Mouse (Mus musculus): ENCODE results near the gene Hist1h2be. TPM values are rescaled to one million over a fixed set of nuclear protein-coding genes. Genes with fewer than 3 reads are reported as not detected.
A peak's percentile ranks its signal among the peaks of the same experiment; 100 is the strongest.
"Not testable (repeated sequence)": the region's sequence is repeated elsewhere in the genome, so short reads cannot be mapped to it uniquely, and the experiment has no call there.

Gene Hist1h2be
- polyA plus RNA-seq, 1 experiment from 2014 or later, result 1.4 TPM

GRCm38 (mm10) chr13:23586099-23586939 is 34.6 kb downstream of the Hist1h2be start:
- peak overlapping the region; percentile 95 for H3K27ac ChIP-seq
- H3K9me3 ChIP-seq, result no peaks in the 10 kb centered on the region
- peak overlapping the region; percentile 50 for H3K4me3 ChIP-seq (replicated peaks)
- WGBS, result 2% methylated on average over 22 of the region's 22 CpGs
- no peak for ATAC-seq
- H3K36me3 ChIP-seq, result no peaks in the 10 kb centered on the region
- no peaks in the 10 kb centered on the region for H3K27me3 ChIP-seq
- peaks cover 43% of the 10 kb centered on the region for H3K4me1 ChIP-seq (replicated peaks)
- H3K4me2 ChIP-seq (replicated peaks), result peak overlapping the region; percentile 85
- H3K9ac ChIP-seq (replicated peaks), result peak overlapping the region; percentile 52

- WGBS, result under 1% methylated on average over 30 of the region's 36 CpGs
- H3K27ac ChIP-seq, result peak overlapping the region; percentile 95
- H3K9me3 ChIP-seq, H3K27me3 ChIP-seq, H3K36me3 ChIP-seq: not testable (repeated sequence)
- H3K9ac ChIP-seq (replicated peaks), result peak overlapping the region; percentile 75
- ATAC-seq, result peak; percentile 89
- peak overlapping the region; percentile 50 for H3K4me3 ChIP-seq (replicated peaks)
- H3K4me2 ChIP-seq (replicated peaks), result peak overlapping the region; percentile 85
- peaks cover 48% of the 10 kb centered on the region for H3K4me1 ChIP-seq (replicated peaks)
Measured at GRCm38 (mm10) chr13:23585442-23586098, 35.4 kb downstream of the Hist1h2be start.

GRCm38 (mm10) chr13:23585029-23585441 is 35.9 kb downstream of the Hist1h2be start:
- H3K27me3 ChIP-seq, result no peaks in the 10 kb centered on the region
- H3K4me3 ChIP-seq (replicated peaks), result peak overlapping the region; percentile 50
- peak overlapping the region; percentile 75 for H3K9ac ChIP-seq (replicated peaks)
- H3K9me3 ChIP-seq, result no peaks in the 10 kb centered on the region
- ATAC-seq, result no peak
- peak overlapping the region; percentile 95 for H3K27ac ChIP-seq
- peaks cover 48% of the 10 kb centered on the region for H3K4me1 ChIP-seq (replicated peaks)
- peak overlapping the region; percentile 85 for H3K4me2 ChIP-seq (replicated peaks)
- under 1% methylated on average over 21 of the region's 21 CpGs for WGBS
- H3K36me3 ChIP-seq, result no peaks in the 10 kb centered on the region

- H3K4me1 ChIP-seq (replicated peaks), result peaks cover 48% of the 10 kb centered on the region
- H3K4me2 ChIP-seq (replicated peaks), result peak overlapping the region; percentile 85
- H3K27me3 ChIP-seq, result no peaks in the 10 kb centered on the region
- H3K4me3 ChIP-seq (replicated peaks), result peak overlapping the region; percentile 50
- no peaks in the 10 kb centered on the region for H3K9me3 ChIP-seq
- H3K27ac ChIP-seq, result peak overlapping the region; percentile 95
- peak overlapping the region; percentile 75 for H3K9ac ChIP-seq (replicated peaks)
- no peaks in the 10 kb centered on the region for H3K36me3 ChIP-seq
- no peak for ATAC-seq
Measured at GRCm38 (mm10) chr13:23584331-23584730, 36.6 kb downstream of the Hist1h2be start.

GRCm38 (mm10) chr13:23583387-23584068 is 37.4 kb downstream of the Hist1h2be start:
- no peak overlapping the region for H3K4me2 ChIP-seq (replicated peaks)
- H3K9ac ChIP-seq (replicated peaks), result no peak overlapping the region
- H3K27me3 ChIP-seq, result no peaks in the 10 kb centered on the region
- H3K4me1 ChIP-seq (replicated peaks), result peaks cover 48% of the 10 kb centered on the region
- no peaks in the 10 kb centered on the region for H3K9me3 ChIP-seq
- no peaks in the 10 kb centered on the region for H3K36me3 ChIP-seq
- H3K4me3 ChIP-seq (replicated peaks), result no peak overlapping the region
- peak overlapping the region; percentile 49 for H3K27ac ChIP-seq
- ATAC-seq, result no peak

- Histone ChIP-seq H3K4me2 (replicated peaks) (peak overlapping the region; percentile 84), H3K9ac (replicated peaks) (peak overlapping the region; percentile 72), H3K27ac (peak overlapping the region; percentile 81), H3K9me3 (no peaks in the 10 kb centered on the region), H3K4me1 (replicated peaks) (peaks cover 48% of the 10 kb centered on the region), H3K4me3 (replicated peaks) (peak overlapping the region; percentile 53), H3K36me3 (no peaks in the 10 kb centered on the region), H3K27me3 (no peaks in the 10 kb centered on the region)
- WGBS, result 4% methylated on average over 6 of the region's 6 CpGs
- ATAC-seq, result no peak
Measured at GRCm38 (mm10) chr13:23582219-23583056, 38.5 kb downstream of the Hist1h2be start.

- H3K9ac ChIP-seq (replicated peaks), result peak within 1 kb of the TSS; percentile 72
- peak within 1 kb of the TSS; percentile 81 for H3K27ac ChIP-seq
- no peaks in the 10 kb centered on the region for H3K27me3 ChIP-seq
- peaks cover 50% of the 10 kb centered on the region for H3K4me1 ChIP-seq (replicated peaks)
- WGBS, result under 1% methylated on average over 43 of the region's 43 CpGs
- H3K36me3 ChIP-seq, result no peaks in the 10 kb centered on the region
- peak within 1 kb of the TSS; percentile 84 for H3K4me2 ChIP-seq (replicated peaks)
- no peaks in the 10 kb centered on the region for H3K9me3 ChIP-seq
- peak; percentile 92 for ATAC-seq
- H3K4me3 ChIP-seq (replicated peaks), result peak within 1 kb of the TSS; percentile 53
Measured at GRCm38 (mm10) chr13:23581408-23582218, 39.3 kb downstream of the Hist1h2be start, which contains the start of gene Hist1h4d. TSS of gene Hist1h4d (plus strand) at chr13:23581598.

- ATAC-seq, result no peak
- H3K27ac ChIP-seq, result no peak overlapping the region
- no peaks in the 10 kb centered on the region for H3K36me3 ChIP-seq
- H3K4me2 ChIP-seq (replicated peaks), result no peak overlapping the region
- peaks cover 43% of the 10 kb centered on the region for H3K4me1 ChIP-seq (replicated peaks)
- H3K9me3 ChIP-seq, result no peaks in the 10 kb centered on the region
- 96% methylated on average over 1 of the region's 1 CpGs for WGBS
- H3K9ac ChIP-seq (replicated peaks), result no peak overlapping the region
- no peak overlapping the region for H3K4me3 ChIP-seq (replicated peaks)
- H3K27me3 ChIP-seq, result no peaks in the 10 kb centered on the region
Measured at GRCm38 (mm10) chr13:23577835-23578234, 43.1 kb downstream of the Hist1h2be start.

- Histone ChIP-seq H3K27me3 (no peaks in the 10 kb centered on the region), H3K36me3 (no peaks in the 10 kb centered on the region), H3K4me3 (replicated peaks) (peak overlapping the region; percentile 46), H3K4me2 (replicated peaks) (peak overlapping the region; percentile 75), H3K9me3 (no peaks in the 10 kb centered on the region), H3K4me1 (replicated peaks) (peaks cover 43% of the 10 kb centered on the region), H3K27ac (peak overlapping the region; percentile 80; the same call in 1 of the 2 replicates), H3K9ac (replicated peaks) (peak overlapping the region; percentile 74)
- no peak for ATAC-seq
- WGBS, result 50% methylated on average over 6 of the region's 6 CpGs
Measured at GRCm38 (mm10) chr13:23576906-23577639, 43.9 kb downstream of the Hist1h2be start.

GRCm38 (mm10) chr13:23576351-23576881 is 44.5 kb downstream of the Hist1h2be start:
- H3K9ac ChIP-seq (replicated peaks), result peak overlapping the region; percentile 74
- 3% methylated on average over 7 of the region's 7 CpGs for WGBS

More at GRCm38 (mm10) chr13:23576351-23576881, 44.5 kb downstream of the Hist1h2be start:
- Histone ChIP-seq H3K4me1 (replicated peaks) (peaks cover 41% of the 10 kb centered on the region), H3K36me3 (no peaks in the 10 kb centered on the region), H3K27ac (peak overlapping the region; percentile 80), H3K9me3 (no peaks in the 10 kb centered on the region), H3K4me3 (replicated peaks) (peak overlapping the region; percentile 46), H3K4me2 (replicated peaks) (peak overlapping the region; percentile 75), H3K27me3 (no peaks in the 10 kb centered on the region)
- ATAC-seq, result no peak
